Mouse (Mus musculus) retina, adult 2 months (tissue): Measurements from ENCODE around the gene Setdb1.
"Not testable (repeated sequence)": the region's sequence is repeated elsewhere in the genome, so short reads cannot be mapped to it uniquely, and the experiment has no call there.

Experiments used
- DNase-seq: peaks from one replicate; pipeline ENCODE4 v3.0.0-alpha.2; 2012; ENCODE audit warnings: low read depth, low spot score

Setdb1 gene

GRCm38 (mm10) chr3:95356701-95357449 is at the start of gene Setdb1:
Gene Setdb1 (minus strand): TSS chr3:95357202.
- DNase-seq = peak; percentile 93

DNA sequence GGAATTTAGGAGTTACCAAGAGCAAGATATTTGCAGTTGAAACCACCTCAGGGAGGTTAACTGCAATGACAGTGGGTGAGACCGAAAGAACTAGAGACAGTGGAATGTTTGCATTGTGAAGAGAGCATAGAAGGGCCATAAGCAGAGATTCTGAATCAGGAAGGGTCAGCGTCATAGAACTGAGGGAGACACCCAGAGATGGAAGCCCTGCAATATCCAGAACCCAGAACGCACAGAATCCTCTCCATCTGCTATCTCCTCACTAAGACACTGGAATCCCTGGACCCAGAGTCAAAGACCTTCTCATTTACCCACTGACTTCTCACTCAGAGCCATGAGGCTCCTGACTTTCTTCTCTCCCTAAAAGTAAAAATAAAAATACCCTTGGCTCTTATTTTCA is 45.7 kb upstream of the Setdb1 start, which contains the start of gene 4930558C23Rik:
TSS of gene 4930558C23Rik (minus strand) at position 101 of the 400 bp plus-strand sequence.
- no peak for DNase-seq

DNA sequence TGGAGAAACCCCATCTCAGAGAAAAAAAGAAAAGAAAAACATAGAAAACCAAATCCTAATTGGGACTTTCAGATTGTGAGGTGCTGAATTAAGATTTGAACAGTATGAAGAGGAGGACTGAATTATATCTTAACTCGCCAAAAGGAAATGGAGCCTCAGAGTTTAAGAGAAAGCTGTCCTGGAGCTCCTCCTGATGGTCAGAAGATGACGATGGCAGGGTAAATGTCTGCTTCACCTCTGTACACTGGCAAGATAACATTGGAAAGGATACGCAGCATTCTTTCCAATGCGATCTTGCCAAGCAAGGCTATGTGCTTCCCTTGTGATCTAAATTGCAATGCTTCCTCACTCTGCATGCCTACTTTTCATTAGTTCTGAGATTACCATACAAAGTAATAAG is 37.4 kb upstream of the Setdb1 start:
- DNase-seq = no peak

DNA sequence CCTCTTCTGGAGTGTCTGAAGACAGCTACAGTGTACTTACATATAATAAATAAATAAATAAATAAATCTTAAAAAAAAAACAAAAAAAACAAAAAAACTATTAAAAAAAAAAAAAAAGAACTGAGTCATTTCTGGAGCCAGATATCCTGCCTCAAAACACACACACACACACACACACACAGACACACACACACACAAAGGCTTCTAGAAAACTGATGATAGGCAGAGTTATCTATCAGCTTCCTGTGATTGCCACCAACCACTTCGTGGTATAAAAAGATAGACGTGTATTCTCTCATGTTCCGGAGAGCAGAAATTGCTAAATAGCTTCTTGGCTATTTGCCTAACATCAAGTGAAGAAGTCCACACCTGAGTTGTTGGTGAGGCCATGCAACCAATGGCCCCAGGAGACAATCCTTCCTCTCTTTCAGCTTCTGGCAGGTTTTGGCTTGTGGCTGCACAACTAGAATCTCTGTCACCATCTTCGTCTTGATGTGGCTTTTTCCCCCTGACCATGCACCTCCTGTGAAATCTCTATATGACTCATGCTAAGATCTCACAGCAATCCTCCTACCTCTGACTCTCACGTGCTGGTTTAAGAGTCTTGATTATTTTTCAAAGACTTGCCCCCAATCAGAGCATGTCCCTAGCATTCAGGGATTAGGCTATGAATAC is 28.5 kb upstream of the Setdb1 start:
- DNase-seq = no peak

DNA sequence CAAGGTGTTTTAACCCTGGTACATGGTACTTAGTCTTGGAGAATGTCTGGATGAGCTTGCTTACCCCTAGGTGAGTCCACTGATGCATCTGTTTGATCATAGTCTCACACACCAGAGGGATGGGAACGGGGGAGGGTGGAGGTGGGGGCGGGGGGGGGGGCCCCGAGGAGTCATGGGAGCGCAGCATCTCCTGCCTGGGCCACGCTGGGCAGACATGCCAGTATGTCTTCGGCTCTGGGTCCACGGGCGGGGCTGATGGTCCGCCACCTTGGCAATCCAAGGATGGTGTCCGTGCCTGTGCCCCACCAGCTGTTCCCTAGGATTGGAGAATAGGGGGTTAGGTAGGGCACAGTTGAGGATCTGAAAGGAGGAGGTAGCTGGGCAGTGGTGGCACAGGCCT is 16.2 kb upstream of the Setdb1 start:
- DNase-seq = no peak

- DNase-seq = no peak
Measured at GRCm38 (mm10) chr3:95370101-95370500, 13.1 kb upstream of the Setdb1 start.

- DNase-seq = not testable (repeated sequence)
Measured at GRCm38 (mm10) chr3:95360276-95360675, 3.3 kb upstream of the Setdb1 start.

DNA sequence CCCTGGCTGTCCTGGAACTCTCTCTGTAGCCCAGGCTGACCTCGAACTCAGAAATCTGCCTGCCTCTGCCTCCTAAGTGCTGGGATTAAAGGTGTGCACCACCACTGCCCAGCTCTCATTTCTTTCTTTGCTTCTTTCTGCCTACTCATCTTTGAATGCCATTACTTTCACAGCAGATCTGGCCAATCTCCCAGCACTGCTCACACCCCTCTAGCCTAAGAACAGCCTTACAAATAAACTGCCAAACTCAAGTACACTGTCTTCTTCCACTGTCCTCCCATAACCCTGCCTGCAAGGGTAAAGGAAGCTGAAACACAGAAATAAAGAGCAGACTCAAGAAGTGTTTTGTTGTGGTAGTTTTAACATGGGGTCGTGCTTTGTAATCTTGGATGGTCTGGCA is 744 bp upstream of the Setdb1 start:
- no peak for DNase-seq

GRCm38 (mm10) chr3:95355911-95356544 is 974 bp downstream of the Setdb1 start:
- not testable (repeated sequence) for DNase-seq

DNA sequence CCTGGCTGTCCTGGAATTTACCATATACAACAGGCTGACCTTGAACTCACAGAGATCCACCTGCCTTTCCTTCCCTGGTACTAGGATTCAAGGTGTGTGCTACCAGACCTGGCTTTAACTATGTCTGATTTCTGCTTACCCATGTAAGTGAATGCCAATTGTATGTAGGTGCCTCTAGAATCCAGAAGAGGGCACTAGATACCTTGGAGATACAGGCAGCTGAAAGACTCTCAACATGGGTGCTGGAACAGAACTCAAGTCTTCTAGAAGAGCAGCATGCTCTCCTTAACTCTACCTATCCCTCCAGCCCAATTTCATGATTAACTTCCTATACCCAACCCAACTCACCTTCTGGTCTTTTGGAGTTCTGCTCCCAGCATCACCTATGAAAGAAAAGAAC is 7.5 kb downstream of the Setdb1 start:
- peak; percentile 23 for DNase-seq

DNA sequence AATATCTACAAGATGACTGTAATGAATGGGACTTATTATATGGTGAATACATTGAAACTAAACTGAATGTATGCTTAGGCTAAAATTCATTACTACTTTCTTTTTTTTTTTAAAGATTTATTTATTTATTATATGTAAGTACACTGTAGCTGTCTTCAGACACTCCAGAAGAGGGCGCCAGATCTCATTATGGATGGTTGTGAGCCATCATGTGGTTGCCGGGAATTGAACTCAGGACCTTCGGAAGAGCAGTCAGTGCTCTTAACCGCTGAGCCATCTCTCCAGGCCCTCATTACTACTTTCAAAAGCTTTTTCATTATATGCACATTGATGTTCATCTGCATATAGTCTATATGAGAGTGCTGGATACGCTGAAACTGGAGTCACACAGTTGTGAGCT is 8.7 kb downstream of the Setdb1 start:
- DNase-seq = not testable (repeated sequence)

GRCm38 (mm10) chr3:95346454-95346853 is 10.5 kb downstream of the Setdb1 start:
- DNase-seq = no peak

DNA sequence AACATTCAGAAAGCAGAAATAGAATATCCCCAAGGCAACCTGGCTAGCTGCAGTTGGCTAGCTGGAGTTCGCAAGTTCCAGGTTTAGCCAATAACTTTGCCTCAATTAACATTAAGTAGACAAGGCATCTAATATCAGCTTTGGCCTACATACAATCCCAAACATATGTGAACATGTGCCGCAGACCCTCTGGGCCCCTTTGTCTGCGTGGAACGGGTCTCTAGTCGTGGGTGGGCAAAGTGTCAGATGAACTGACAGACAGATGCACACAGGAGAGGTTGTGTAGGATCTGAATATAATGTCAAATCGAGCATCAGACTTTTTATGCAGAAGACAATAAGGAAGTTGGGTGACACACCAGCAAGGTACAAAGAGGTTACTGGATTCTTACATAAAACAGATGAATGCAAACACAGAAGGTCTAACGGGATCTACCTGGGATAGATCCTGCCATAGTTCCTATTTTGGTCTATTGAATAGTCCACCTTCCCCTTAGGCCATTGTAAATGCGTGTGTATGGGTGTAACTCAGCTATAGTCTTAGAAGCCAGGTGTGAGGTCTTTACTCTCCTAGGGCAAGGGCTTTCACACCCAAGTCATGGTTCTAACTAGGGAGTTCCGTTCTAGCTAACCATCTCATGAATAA is 13.5 kb downstream of the Setdb1 start:
- not testable (repeated sequence) for DNase-seq

DNA sequence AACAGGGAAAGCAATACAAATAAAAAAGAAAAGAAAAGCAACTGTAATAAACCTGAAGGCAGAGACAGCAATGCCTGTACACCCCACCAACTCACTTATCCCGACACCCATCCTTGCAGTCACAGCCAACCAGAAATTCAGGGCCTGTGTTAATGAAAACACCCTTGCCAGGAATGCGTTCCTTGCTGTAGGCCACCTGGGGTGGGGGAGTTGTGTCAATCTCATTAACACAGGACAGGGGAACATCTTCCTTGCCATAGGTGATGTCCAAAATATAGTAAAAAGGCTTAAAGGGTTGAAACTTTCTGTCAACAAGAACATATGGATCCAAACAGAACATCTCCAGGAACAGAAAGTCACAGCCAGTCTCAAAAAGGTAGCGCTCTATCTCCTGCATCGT is 18.8 kb downstream of the Setdb1 start:
- DNase-seq = no peak

- no peak for DNase-seq
Measured at GRCm38 (mm10) chr3:95337345-95337744, 19.7 kb downstream of the Setdb1 start.

GRCm38 (mm10) chr3:95331528-95331927 is 25.5 kb downstream of the Setdb1 start:
- DNase-seq = no peak

- DNase-seq = no peak
Measured at GRCm38 (mm10) chr3:95328803-95329404, 28.1 kb downstream of the Setdb1 start.

DNA sequence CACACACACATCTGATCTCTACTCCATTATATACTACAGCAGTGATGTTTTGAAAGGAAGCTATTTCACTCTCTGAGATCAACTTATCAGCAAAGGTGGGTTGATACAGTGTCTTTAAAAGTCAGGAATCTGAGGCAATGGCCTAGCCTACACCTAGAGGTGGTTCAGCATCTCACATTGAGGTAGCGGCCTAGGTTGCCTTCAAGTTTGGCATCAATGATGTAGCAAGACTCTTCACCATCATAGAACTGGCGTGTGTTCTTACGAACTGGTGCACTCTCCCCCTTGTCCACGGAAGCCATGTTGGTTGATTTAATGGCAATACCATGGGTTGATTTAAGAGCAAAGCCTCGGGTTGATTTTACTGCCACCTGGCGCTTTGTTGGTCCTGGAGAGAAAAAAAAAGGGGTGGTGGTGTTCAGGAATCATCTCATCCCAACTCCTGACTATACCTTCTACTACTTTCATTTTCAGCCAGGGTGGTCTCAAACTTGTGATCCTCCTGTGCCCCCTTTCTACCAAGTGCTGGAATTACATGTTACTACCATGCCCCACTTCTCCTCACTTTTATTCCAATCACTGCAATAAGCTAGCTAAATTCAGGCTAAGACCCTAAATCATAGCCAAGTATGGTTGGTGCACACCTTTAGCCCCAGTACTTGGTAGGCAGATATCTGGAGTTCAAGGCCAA is 32.4 kb downstream of the Setdb1 start:
- no peak for DNase-seq

DNA sequence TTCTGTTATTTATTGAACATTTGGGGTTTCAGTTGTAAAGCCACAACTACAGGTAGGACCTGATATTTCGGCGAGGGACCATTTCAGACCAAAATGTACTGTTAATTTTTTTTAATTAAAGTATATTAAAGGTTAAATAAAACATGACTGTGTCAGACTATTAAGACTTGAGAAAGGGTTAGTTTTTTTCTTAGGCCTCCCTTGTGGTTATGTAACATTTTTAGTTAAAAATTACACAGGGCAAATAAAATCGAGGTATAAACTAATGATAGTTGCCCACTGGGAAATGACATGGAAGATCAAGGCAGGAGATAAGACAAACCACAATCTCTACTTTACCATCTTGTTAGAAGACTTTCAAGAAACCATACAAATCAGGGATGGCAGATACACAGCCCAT is 33.6 kb downstream of the Setdb1 start:
- DNase-seq = no peak

- DNase-seq = no peak
Measured at GRCm38 (mm10) chr3:95319701-95320625, 37.0 kb downstream of the Setdb1 start.
